Mouse (Mus musculus) thymus, adult 2 months (tissue): ENCODE measurements around the gene Ntm. TPM values are rescaled to one million over a fixed set of nuclear protein-coding genes. Genes with fewer than 3 reads are reported as not detected.

ENCODE experiments used
- DNase-seq: peaks from one replicate; pipeline ENCODE4 v3.0.0; 2021
- H3K27ac ChIP-seq: fragments of 200-500 bp; 2 replicates; pipeline ENCODE4 v1.5.1; 2012; ENCODE audit warnings: low read length, control low read depth; ENCODE audit not compliant: control insufficient read depth, insufficient read depth
- H3K27me3 ChIP-seq: fragments of 200-500 bp; 2 replicates; pipeline ENCODE4 v1.6.1; 2012; ENCODE audit warnings: mild to moderate bottlenecking, low read length, moderate library complexity, mixed read lengths; ENCODE audit not compliant: control insufficient read depth, insufficient read depth
- H3K36me3 ChIP-seq: fragments of 200-500 bp; 2 replicates; pipeline ENCODE4 v1.6.1; 2012; ENCODE audit warnings: mild to moderate bottlenecking, low read length, moderate library complexity; ENCODE audit not compliant: control insufficient read depth, insufficient read depth
- H3K4me1 ChIP-seq: fragments of 200-500 bp; replicated peaks from 2 replicates; pipeline ENCODE4 v1.6.1; 2012; ENCODE audit warnings: low read length; ENCODE audit not compliant: control insufficient read depth, insufficient read depth
- H3K4me3 ChIP-seq: fragments of 200-500 bp; 2 replicates; pipeline ENCODE4 v1.5.1; 2012; ENCODE audit warnings: mild to moderate bottlenecking, low read length, control low read depth, moderate library complexity; ENCODE audit not compliant: control insufficient read depth, insufficient read depth
- CTCF ChIP-seq: fragments of 200-500 bp; IDR thresholded peaks from 2 replicates; pipeline ENCODE4 v1.5.1; 2012; ENCODE audit warnings: mild to moderate bottlenecking, control low read depth, low read length, moderate library complexity, borderline replicate concordance; ENCODE audit not compliant: control insufficient read depth, poor library complexity, insufficient read depth; ENCODE audit errors: extremely low read depth
- POLR2A ChIP-seq: fragments of 200-500 bp; IDR thresholded peaks from 2 replicates; pipeline ENCODE4 v1.6.1; 2012; ENCODE audit warnings: mild to moderate bottlenecking, low read length, control low read depth, moderate library complexity; ENCODE audit not compliant: control insufficient read depth, poor library complexity, insufficient read depth; ENCODE audit errors: extremely low read depth
- WGBS: fragments of 180-500 bp; shearing (Covaris S2); methylation state at CpG from one replicate; pipeline ENCODE4 v1.1.7; 2018; 5-methylcytosine and 5-hydroxymethylcytosine counted together
- polyA plus RNA-seq: library from polyadenylated mRNA; depleted of rRNA; stranded (reverse); fragments of >200 nt; gene quantifications from 2 replicates; pipeline ENCODE4 v1.2.3, GENCODE M21; 2012

Gene Ntm
- polyA plus RNA-seq, 1 experiment: 0.19 TPM

GRCm38 (mm10) chr9:29074494-29074893, 888.4 kb downstream of the Ntm start:
- Histone ChIP-seq H3K4me1 (no peaks in the 10 kb centered on the region), H3K27me3 (no peaks in the 10 kb centered on the region), H3K4me3 (no peak overlapping the region), H3K36me3 (no peaks in the 10 kb centered on the region), H3K27ac (no peak overlapping the region)
- 79% methylated on average over 2 of the region's 2 CpGs for WGBS
- TF ChIP-seq CTCF: no peak
- TF ChIP-seq POLR2A: no peak
- no peak for DNase-seq

GRCm38 (mm10) chr9:29071997-29072396, 890.9 kb downstream of the Ntm start:
- TF ChIP-seq POLR2A: no peak
- TF ChIP-seq CTCF: no peak
- Histone ChIP-seq H3K4me1 (no peaks in the 10 kb centered on the region), H3K36me3 (no peaks in the 10 kb centered on the region), H3K27me3 (no peaks in the 10 kb centered on the region), H3K27ac (no peak overlapping the region), H3K4me3 (no peak overlapping the region)
- DNase-seq: no peak
- 69% methylated on average over 1 of the region's 1 CpGs for WGBS

GRCm38 (mm10) chr9:29067572-29067971, 895.4 kb downstream of the Ntm start:
- no peak for DNase-seq
- no peaks in the 10 kb centered on the region for H3K36me3 ChIP-seq
- no peak overlapping the region for H3K27ac ChIP-seq
- H3K4me3 ChIP-seq: no peak overlapping the region
- no peaks in the 10 kb centered on the region for H3K4me1 ChIP-seq
- WGBS: 74% methylated on average over 5 of the region's 5 CpGs
- TF ChIP-seq POLR2A: no peak
- TF ChIP-seq CTCF: no peak
- H3K27me3 ChIP-seq: no peaks in the 10 kb centered on the region

- DNase-seq: no peak
- WGBS: 79% methylated on average over 6 of the region's 6 CpGs
- H3K4me1 ChIP-seq: no peaks in the 10 kb centered on the region
- no peak overlapping the region for H3K27ac ChIP-seq
- no peaks in the 10 kb centered on the region for H3K36me3 ChIP-seq
- H3K27me3 ChIP-seq: no peaks in the 10 kb centered on the region
- no peak overlapping the region for H3K4me3 ChIP-seq
- TF ChIP-seq CTCF (no peak), POLR2A (no peak)
These were observed 902.6 kb downstream of the Ntm start for GRCm38 (mm10) chr9:29060293-29060692.

- TF ChIP-seq POLR2A (no peak), CTCF (no peak)
- Histone ChIP-seq H3K27me3 (no peaks in the 10 kb centered on the region), H3K4me1 (no peaks in the 10 kb centered on the region), H3K27ac (no peak overlapping the region), H3K4me3 (no peak overlapping the region), H3K36me3 (no peaks in the 10 kb centered on the region)
- DNase-seq: no peak
- 92% methylated on average over 8 of the region's 8 CpGs for WGBS
These were observed 904.1 kb downstream of the Ntm start for GRCm38 (mm10) chr9:29058811-29059210.

- H3K4me3 ChIP-seq: no peak overlapping the region
- H3K27me3 ChIP-seq: no peaks in the 10 kb centered on the region
- 87% methylated on average over 2 of the region's 2 CpGs for whole genome bisulfite sequencing
- no peak for TF ChIP-seq CTCF
- TF ChIP-seq POLR2A: no peak
- H3K4me1 ChIP-seq: no peaks in the 10 kb centered on the region
- H3K27ac ChIP-seq: no peak overlapping the region
- DNase-seq: no peak
- no peaks in the 10 kb centered on the region for H3K36me3 ChIP-seq
These were observed 907.3 kb downstream of the Ntm start for GRCm38 (mm10) chr9:29055637-29056036.

GRCm38 (mm10) chr9:29036466-29036865, 926.5 kb downstream of the Ntm start:
- DNase-seq: no peak
- 55% methylated on average over 3 of the region's 3 CpGs for WGBS
- Histone ChIP-seq H3K4me1 (no peaks in the 10 kb centered on the region), H3K27me3 (no peaks in the 10 kb centered on the region), H3K36me3 (no peaks in the 10 kb centered on the region), H3K4me3 (no peak overlapping the region), H3K27ac (no peak overlapping the region)
- TF ChIP-seq POLR2A (no peak), CTCF (no peak)
